Mouse (Mus musculus) CH12.LX (cell line): ENCODE measurements around the gene Camkmt.

Experiments
- CHD1 ChIP-seq: IDR thresholded peaks from 2 replicates; pipeline ENCODE4 v1.6.1; 2012; ENCODE audit warnings: low read depth, low read length, improper control_type of control experiment, inconsistent platforms
- CHD2 ChIP-seq: IDR thresholded peaks from 2 replicates; pipeline ENCODE4 v1.6.1; 2011; ENCODE audit warnings: low read length, improper control_type of control experiment
- CTCF ChIP-seq, 2 experiments: IDR thresholded peaks in 1 of 2; conservative IDR thresholded peaks in 1 of 2; 2 replicates each; pipeline ENCODE4 v1.5.1; 2011 to 2012; ENCODE audit warnings: low read depth in 2 of 2, low read length in 2 of 2, improper control_type of control experiment in 1 of 2, inconsistent platforms in 1 of 2, mild to moderate bottlenecking in 1 of 2, moderate library complexity in 1 of 2
- MAFK ChIP-seq: IDR thresholded peaks from 2 replicates; pipeline ENCODE4 v1.6.1; 2011; ENCODE audit warnings: low read length, improper control_type of control experiment; ENCODE audit not compliant: insufficient replicate concordance
- MAX ChIP-seq: IDR thresholded peaks from 2 replicates; pipeline ENCODE4 v1.6.1; 2011; ENCODE audit warnings: low read length, improper control_type of control experiment
- MXI1 ChIP-seq: IDR thresholded peaks from 2 replicates; pipeline ENCODE4 v1.6.1; 2011; ENCODE audit warnings: mild to moderate bottlenecking, low read depth, low read length, improper control_type of control experiment
- POLR2A ChIP-seq: IDR thresholded peaks from 2 replicates; pipeline ENCODE4 v1.6.1; 2011; ENCODE audit warnings: low read depth, mild to moderate bottlenecking, improper control_type of control experiment, low read length
- RAD21 ChIP-seq: IDR thresholded peaks from 2 replicates; pipeline ENCODE4 v1.6.1; 2011; ENCODE audit warnings: low read depth, mild to moderate bottlenecking, low read length, improper control_type of control experiment, moderate library complexity
- SMC3 ChIP-seq: IDR thresholded peaks from 2 replicates; pipeline ENCODE4 v1.6.1; 2011; ENCODE audit warnings: low read depth, low read length, improper control_type of control experiment
- TCF12 ChIP-seq: IDR thresholded peaks from 2 replicates; pipeline ENCODE4 v1.6.1; 2014; ENCODE audit warnings: low read depth, mild to moderate bottlenecking, inconsistent platforms, low read length, improper control_type of control experiment
- USF2 ChIP-seq: conservative IDR thresholded peaks from 2 replicates; pipeline ENCODE4 v1.6.1; 2011; ENCODE audit warnings: low read depth, low read length, improper control_type of control experiment
- ZNF384 ChIP-seq: IDR thresholded peaks from 2 replicates; pipeline ENCODE4 v1.6.1; 2012; ENCODE audit warnings: low read depth, low read length, improper control_type of control experiment, inconsistent platforms

DNA sequence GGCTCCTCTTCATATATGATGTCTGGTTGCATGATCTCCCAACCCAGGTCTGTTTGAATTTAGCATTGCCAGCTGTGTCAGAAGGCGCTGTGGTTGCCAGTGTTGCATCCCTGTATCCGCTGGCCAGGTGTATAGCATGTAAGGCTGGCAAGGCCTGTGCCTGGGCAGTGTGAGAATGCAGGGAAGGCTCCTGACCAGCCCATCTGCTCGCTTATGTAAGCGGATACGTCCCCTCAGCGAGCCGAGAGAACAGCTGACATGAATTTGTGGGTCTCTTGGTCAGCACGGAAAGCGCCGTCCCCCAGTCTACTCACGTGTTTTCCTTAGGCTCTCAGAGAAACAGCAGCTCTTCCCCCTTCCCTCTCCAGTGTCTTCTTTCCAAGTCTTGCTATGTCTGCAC lies 102.9 kb downstream of the Camkmt start:
- TF ChIP-seq TCF12 (no peak), MAX (no peak), CTCF (conservative IDR thresholded peaks at IDR 0.05 in 1 of 2, IDR thresholded peaks at IDR 0.05 in 1 of 2; ENCODE audit: low read depth in 2 of 2, low read length in 2 of 2) (no peak), USF2 (no peak), POLR2A (no peak), CHD2 (no peak), ZNF384 (no peak), MAFK (no peak), RAD21 (no peak), SMC3 (no peak), CHD1 (no peak), MXI1 (no peak)
